Mouse (Mus musculus) layer of hippocampus, adult 18-20 months (tissue): ENCODE results near the gene 2010003K11Rik. TPM values are rescaled to one million over a fixed set of nuclear protein-coding genes. Genes with fewer than 3 reads are reported as not detected.

Source experiments
- DNase-seq, 2 experiments: peaks; one replicate each; pipeline ENCODE4 v3.0.0; 2022; ENCODE audit warnings: low spot score in 2 of 2
- long read RNA-seq: library from polyadenylated mRNA; stranded (forward); transcript quantifications from one replicate; pipeline ENCODE4 v2.0.0, GENCODE M21; 2021
- total RNA-seq, 2 experiments: library from RNA; stranded (reverse); gene quantifications; 2 replicates each; pipeline ENCODE4 v1.2.3; 2021

Gene 2010003K11Rik
- not detected for total RNA-seq
- long read RNA-seq = 0 reads

GRCm38 (mm10) chr19:4498062-4498933, at the start of gene 2010003K11Rik:
Gene 2010003K11Rik (minus strand): TSS chr19:4498583.
- no peak for DNase-seq

DNA sequence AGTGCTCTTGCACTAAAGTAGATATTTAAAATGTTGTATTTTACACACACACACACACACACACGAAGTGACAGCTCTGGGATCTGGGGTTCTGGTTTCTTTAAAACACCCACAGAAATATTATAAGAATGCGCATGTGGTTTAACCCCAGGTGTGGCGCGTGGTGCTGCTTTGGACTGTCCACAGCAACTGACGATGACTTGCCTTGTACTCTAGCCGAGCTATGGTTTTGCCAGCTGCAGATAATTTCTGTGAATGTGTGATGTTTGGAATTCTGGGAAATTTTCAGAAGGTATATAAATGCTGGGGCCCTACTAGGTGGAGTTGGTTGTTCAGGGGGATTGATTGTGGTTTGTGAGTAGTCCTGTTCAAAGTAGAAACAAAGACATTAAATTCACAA, 49.4 kb upstream of the 2010003K11Rik start:
- no peak for DNase-seq

DNA sequence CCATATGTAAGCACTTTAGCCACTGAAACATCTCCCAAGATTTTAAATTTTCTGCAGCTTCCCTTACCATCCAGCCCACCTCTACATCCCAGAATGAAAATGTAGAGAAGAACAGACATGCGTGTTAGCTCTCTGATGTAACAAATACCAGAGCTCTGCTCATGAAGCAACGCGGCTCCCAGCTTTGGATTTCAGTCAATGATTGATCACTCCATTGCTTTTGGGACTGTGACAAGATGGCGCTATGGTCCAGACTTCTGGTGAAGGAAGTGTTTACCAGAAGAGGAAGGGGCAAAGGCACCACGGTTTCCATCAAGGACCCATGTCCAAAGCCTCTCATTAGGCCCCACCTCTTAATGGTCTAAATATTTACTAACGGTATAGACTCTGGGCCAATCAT, 47.5 kb upstream of the 2010003K11Rik start:
- no peak for DNase-seq

GRCm38 (mm10) chr19:4545091-4545490, 46.7 kb upstream of the 2010003K11Rik start:
- DNase-seq = no peak

GRCm38 (mm10) chr19:4542081-4542480, 43.7 kb upstream of the 2010003K11Rik start:
- DNase-seq = no peak

- DNase-seq = no peak
These were observed 42.6 kb upstream of the 2010003K11Rik start for GRCm38 (mm10) chr19:4540992-4541391.

DNA sequence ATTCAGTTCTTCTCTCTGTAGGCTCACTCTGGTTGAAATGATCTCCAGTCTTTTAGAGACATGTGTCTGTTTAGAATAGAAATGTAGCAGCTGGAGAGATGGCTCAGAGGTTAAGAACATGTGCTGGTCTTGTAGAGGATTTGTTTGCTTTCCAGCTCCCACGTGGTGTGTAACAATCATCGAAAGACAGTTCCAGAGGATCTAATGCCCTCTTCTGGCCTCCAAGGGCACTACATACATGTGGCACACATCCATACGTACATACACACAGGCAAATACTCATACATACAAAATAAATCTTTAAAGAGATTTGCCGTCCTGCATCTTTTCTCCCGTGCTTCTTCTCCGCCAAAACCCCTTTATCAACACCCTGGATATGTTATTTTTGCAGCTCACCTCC, 41.9 kb upstream of the 2010003K11Rik start:
- no peak for DNase-seq

DNA sequence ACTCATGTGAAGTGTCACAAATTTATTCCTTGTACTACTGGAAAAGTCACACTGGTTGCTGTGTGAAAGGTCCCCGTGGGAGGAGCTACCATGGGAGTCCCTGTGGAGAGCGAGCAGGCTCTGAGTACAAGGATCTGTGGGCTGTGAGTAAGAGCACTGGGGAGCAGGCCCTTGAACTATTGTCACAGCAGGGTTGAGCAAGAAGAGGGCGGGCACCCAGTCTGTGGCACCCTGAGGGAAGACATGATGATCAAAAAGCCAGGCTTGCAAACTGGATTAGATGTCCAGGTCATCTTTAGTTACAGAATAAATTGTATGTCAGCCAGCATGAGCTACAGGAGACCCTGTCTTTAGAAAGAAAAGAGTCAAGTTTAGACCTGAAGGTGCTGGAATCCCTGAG, 38.2 kb upstream of the 2010003K11Rik start:
- DNase-seq = no peak

GRCm38 (mm10) chr19:4535922-4536321, 37.5 kb upstream of the 2010003K11Rik start:
- DNase-seq = no peak

GRCm38 (mm10) chr19:4534646-4535045, 36.3 kb upstream of the 2010003K11Rik start:
- no peak for DNase-seq

DNA sequence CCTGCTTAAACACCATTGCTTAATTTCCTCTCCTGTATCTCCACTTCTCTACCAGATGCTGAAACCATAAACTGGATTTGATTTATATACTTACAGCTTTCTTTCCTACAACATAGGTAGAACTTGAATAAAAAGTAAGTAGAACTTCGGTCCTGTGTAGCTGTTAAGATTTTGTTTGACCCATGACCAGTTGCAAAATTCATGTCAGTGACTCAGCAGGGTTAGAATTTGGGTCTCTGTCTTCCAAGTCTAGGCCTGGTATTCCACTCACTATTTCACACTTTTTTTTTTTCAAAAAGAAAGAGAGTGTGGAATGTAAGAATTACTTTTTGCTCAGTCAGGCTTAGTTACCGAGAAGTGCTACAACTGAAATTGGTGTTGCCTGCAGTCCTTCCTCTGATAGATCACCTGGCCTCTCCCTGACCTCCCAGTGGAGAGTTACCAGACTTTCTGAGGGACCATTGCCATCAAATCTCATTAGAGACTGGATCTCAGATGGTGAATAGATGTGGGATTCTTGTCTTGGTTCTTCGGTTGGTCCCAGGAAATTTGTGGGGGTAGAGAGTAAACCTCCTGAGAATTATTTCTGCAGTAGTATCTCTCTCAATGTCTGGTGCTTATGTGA, 23.2 kb upstream of the 2010003K11Rik start:
- no peak for DNase-seq

DNA sequence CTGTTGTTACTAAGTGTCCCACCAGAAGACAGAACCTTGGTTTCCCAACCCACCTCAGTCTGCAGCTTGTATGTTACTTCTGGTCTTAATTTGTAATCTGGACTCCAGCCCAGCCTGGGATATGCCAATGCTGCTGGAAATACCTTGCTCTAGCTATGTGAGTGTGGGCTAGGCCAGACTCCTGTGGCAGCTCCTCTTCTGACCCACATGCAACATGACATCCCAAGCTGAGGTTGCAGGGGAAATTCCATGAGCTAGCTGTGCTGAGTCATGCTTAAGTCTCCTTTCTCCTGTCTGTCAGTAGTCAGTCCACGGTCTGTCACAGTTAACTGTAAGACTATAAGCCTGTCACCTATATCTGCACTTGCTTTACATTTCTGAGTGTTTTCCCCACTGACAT, 19.1 kb upstream of the 2010003K11Rik start:
- no peak for DNase-seq

DNA sequence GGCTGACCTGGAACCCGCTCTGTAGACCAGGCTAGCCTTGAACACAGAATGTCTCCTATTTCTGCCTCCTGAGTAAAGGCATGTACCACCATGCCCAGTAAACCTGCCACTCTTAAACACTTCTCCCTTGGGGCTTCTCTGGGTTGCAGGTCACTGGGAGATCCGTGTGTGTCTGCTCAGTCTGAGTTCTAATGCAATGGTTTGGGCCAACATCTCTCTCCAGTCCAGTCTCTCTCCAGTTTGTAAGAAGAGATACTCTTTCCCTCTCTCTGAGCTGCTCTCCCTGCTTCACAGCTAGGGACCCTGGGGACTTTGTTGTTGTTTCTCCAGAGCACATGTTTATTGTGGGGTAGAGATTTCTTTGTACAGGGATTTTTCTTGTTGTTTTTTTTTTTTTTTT, 17.9 kb upstream of the 2010003K11Rik start:
- no peak for DNase-seq

DNA sequence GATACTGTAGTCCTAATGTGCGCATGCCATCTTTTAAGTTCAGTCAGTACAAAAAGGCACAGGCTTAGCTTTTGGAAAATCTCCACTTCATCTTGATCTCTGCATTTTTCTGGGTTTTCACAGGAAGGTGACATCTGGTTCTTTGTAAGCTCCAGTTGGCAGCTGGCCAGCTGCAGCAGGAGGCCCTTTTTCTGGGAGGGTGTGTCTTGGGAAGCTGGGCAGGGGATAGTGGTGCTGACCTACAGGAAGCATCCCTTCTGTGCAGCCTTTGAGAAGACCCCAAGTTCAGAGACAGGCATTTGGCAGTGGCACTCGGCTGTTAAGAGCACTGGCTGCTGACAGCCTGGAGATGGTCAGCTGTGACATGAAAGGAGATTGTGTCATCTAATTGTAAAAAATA, 17.4 kb upstream of the 2010003K11Rik start:
- no peak for DNase-seq

- DNase-seq = no peak
These were observed 15.0 kb upstream of the 2010003K11Rik start for GRCm38 (mm10) chr19:4513236-4513858.

DNA sequence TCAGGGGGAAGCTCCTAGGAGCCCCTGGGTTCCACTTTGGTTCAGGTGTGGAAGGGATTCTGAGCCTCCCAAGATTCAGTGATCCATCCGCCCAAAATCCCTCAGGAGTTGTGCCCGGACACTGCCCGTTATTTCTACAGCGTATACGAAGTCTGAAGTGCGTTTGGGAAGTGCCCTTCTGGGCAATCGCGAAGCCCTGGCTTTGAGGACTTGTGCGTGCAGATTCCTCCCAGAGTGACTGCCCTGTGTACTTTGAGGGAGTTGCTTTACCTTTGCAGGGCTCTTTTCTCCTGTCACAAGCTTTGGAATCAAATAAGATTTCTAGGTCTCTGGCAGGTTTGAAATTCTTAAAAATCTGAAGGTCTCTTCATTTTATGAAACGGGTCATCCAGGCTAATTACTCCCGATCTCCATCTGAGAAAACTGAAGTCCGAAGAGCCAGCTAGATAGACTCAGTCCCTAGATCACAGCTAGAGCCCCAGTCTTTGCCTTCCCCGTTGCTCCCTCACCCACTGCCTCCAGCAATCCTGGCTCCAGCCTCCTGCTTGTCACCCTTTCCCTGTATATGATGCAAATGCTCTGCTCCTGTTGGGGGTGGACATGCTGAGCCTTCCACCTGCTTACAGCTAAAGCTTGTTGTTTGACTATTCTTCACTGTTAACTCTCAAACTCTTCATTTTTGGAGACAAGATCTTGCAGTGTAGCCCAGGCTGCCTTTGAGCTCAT, 12.9 kb upstream of the 2010003K11Rik start:
- no peak for DNase-seq

GRCm38 (mm10) chr19:4509986-4510963, 11.9 kb upstream of the 2010003K11Rik start, which contains the start of gene Pcx:
Gene Pcx (plus strand): TSS chr19:4510472.
- peak; percentile 99 for DNase-seq

GRCm38 (mm10) chr19:4507746-4508145, 9.4 kb upstream of the 2010003K11Rik start:
- DNase-seq = no peak

DNA sequence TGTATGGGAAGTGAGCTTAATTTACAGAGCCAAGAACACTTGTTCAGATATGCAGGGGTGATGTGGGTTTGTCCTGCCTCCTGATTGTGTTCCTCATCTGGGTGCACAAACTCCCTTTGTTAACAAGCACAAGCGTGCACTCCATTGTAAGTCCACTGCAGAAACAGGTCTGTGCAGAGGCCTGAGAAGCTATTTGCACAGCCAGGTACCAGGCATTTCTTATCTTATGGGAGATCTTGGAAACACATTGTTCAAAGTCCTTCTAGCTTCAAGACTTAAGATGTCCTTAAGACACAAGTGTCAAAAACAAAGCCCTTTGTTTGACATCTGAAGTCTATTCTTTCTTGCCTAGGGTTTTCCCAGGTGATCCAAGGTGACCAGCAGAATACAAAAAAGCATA, 6.4 kb upstream of the 2010003K11Rik start:
- no peak for DNase-seq

- DNase-seq = no peak
These were observed 4.3 kb upstream of the 2010003K11Rik start for GRCm38 (mm10) chr19:4502701-4503100.
